Mouse (Mus musculus) kidney, postnatal 36 days (tissue): Measurements from ENCODE around the gene Npepl1.

ENCODE experiments used
- DNase-seq, 2 experiments: peaks; one replicate each; pipeline ENCODE4 v3.0.0; 2021 to 2022; ENCODE audit warnings: mixed read lengths in 2 of 2

Gene Npepl1

GRCm38 (mm10) chr2:174110783-174111549, 817 bp downstream of the Npepl1 start:
- DNase-seq: peak in 1 of 2 experiments; percentile 20

GRCm38 (mm10) chr2:174112931-174113330, 2.8 kb downstream of the Npepl1 start:
- no peak for DNase-seq

GRCm38 (mm10) chr2:174114148-174114864, 4.2 kb downstream of the Npepl1 start:
- no peak for DNase-seq

GRCm38 (mm10) chr2:174116929-174117328, 6.8 kb downstream of the Npepl1 start:
- no peak for DNase-seq

- no peak for DNase-seq
Measured at GRCm38 (mm10) chr2:174118141-174118540, 8.0 kb downstream of the Npepl1 start.

DNA sequence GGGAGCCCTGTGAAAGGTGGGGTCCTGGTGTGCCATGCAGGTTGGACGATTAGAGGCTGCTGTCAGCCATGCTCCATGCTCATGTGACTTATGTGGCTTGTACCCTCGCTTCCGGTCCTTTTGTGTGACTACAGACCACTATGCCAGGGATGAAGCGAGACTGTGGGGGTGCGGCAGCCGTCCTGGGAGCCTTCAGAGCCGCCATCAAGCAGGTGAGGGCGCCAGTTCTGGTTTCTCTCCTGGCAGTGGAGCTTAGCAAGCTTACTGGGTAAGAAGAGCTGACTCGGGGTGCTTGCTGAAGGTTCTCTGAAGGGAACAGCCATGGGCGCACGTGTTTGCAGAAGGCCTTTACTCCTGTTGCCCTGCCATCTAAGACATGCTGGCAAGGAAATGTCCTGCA, 9.1 kb downstream of the Npepl1 start:
- no peak for DNase-seq

GRCm38 (mm10) chr2:174120631-174121030, 10.5 kb downstream of the Npepl1 start:
- no peak for DNase-seq

DNA sequence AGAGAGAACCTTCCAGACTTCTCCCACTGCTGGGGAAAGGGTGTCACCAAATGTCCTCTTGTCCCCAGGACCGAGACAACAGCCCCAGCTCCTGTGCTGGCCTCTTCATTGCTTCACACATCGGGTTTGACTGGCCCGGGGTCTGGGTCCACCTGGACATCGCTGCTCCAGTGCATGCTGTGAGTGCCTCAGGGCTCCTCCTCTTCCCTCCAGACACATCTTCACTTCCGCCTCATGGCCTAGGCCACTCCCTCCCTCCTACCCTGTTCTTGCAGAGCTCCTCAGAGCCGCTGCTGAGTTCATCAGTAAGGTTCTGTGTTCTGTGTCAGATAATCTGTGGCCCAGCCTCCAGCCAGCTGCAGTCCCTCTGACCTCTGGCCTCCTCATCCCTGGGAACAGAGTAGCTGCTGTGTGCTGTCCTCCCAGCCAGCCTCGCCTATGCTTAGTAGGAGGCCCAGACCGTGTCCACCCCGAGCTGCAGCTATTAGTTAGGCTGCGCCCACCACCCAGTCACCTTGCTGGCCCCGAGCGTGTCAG, 11.3 kb downstream of the Npepl1 start:
- no peak for DNase-seq

- DNase-seq: no peak
Measured at GRCm38 (mm10) chr2:174122331-174122730, 12.2 kb downstream of the Npepl1 start.

DNA sequence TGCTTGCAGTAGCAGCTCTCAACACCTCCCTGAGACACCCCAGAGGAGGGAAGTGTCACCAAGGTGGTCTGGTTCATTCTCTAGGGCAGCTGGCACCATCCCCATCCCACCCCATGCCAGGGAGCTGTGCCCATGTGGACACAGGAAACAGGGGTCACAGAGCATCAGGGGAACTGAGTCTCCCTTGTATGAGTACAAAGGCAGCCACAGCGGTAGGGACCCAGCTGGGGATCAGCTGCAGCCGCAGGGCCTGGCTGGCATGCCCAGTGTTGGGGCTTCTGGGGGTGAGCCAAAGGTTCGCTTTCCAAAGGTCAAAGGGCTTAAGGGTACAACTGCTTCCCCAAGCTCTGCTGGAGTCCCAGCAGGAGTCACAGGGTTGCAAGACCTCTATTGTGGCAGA, 13.6 kb downstream of the Npepl1 start:
- no peak for DNase-seq

DNA sequence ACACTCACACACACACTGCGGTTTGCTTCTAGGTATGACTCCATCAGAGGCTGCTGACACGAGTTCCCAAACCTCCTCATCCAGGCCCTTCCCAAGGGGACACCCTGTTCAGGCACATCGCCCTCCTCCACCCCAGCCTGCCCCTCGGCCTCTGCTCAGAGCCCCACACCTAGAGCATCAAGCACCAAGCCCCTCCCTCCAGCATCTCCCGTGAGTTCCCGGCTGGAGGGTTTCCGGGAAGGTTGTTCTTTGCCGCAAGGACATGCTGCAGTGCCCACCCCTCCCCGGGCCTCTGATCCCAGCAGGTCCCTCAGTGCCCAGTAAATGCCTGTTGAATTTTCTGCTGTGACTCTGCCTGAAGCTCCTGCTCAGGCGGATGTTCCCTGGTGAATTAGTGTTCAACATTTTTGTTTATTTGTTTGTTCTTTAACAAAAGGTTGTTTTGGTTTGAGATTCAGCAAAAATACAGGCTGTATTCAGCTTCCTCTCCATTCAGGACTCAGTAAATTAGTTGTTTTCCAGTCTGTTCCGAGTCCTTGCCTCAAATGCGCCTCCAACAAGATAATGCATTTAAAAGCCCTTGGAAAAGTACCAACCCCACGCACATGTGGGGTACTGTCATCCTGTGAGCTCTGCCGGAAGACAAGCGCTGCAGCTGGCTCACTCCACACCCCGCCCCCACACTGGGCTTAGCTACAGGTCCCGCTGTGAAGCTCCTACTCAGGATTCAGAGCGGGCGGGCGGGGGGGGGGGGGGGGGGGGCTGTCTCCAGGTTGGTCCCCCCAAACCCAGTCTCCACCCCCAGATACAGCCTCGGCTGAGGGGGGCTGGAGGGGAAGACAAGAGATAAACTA, 16.6 kb downstream of the Npepl1 start:
- DNase-seq: peak; percentile 16 to 59

DNA sequence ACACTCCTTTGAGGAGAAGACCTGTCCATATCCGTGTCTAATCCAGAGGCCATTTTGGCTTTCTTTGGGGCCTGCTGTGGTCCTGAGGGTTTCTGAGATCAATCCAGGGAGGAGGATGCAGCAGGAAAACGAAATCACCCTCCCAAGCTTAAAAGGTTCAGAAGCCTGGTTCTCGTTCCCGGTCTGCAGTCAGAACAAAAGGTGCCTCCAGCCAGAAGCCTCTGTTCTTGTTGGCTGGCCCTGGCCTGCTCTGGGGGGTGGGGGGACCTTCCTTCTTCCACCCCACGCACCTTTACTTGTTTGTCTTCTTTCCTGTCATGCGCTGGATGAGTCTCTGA, 17.2 kb downstream of the Npepl1 start:
- DNase-seq: no peak

DNA sequence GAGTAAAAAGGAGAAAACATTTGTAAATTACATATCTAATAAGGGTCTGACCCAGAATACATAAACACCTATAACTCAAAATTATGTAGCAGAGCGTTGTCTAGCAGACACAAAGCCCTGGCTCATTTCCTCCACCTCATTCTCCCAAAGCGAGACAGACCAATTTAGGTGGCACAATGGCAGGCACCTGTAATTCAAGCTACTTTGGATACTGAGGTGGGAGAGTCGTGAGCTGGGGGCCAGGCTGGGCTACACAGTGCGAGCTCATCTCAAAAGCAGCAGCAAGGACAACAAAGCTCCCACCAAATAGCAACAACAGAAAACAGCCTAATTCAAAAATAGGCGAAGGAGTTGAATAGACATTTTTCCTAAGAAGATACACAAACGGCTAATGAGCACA, 18.8 kb downstream of the Npepl1 start:
- DNase-seq: no peak

- no peak for DNase-seq
Measured at GRCm38 (mm10) chr2:174130468-174131097, 20.4 kb downstream of the Npepl1 start.

- DNase-seq: no peak
Measured at GRCm38 (mm10) chr2:174132413-174132969, 22.3 kb downstream of the Npepl1 start.

- no peak for DNase-seq
Measured at GRCm38 (mm10) chr2:174159035-174159434, 48.9 kb downstream of the Npepl1 start.

- peak; percentile 63 to 74 for DNase-seq
Measured at GRCm38 (mm10) chr2:174160461-174160860, 50.3 kb downstream of the Npepl1 start.
